Mouse (Mus musculus) brain, embryonic 14.5 days (tissue): ENCODE measurements around the gene Dis3l2.

Experiments used
- CTCF ChIP-seq: fragments of 200-500 bp; IDR thresholded peaks from 2 replicates; pipeline ENCODE4 v1.5.1; 2012; ENCODE audit warnings: inconsistent platforms, mild to moderate bottlenecking, moderate library complexity, borderline replicate concordance; ENCODE audit not compliant: insufficient read depth, insufficient read length; ENCODE audit errors: extremely low read depth
- POLR2A ChIP-seq: fragments of 200-500 bp; IDR thresholded peaks from 2 replicates; pipeline ENCODE4 v1.6.1; 2012; ENCODE audit warnings: mild to moderate bottlenecking, inconsistent platforms, borderline replicate concordance; ENCODE audit not compliant: poor library complexity, insufficient read depth, insufficient read length, severe bottlenecking; ENCODE audit errors: extremely low read depth

- TF ChIP-seq CTCF (no peak), POLR2A (no peak)
Observed at GRCm38 (mm10) chr1:87011718-87012117, 308.1 kb downstream of the Dis3l2 start.
